Mouse (Mus musculus): ENCODE results near the gene Dvl3.

GRCm38 (mm10) chr16:20490581-20490980, 26.2 kb upstream of the Dvl3 start:
- no peak for TF ChIP-seq CTCF (IDR thresholded peaks at IDR 0.05; ENCODE audit: control insufficient read depth, insufficient read depth, insufficient replicate concordance, low read depth, low read length)
- no peak for TF ChIP-seq POLR2A (IDR thresholded peaks at IDR 0.05; ENCODE audit: control insufficient read depth, low read depth, low read length)

All from testis, adult 2 months (tissue).